ENCODE assay signal across 8 mouse cellular contexts in genomic region chr2:49619719-49620522, GRCm38 (mm10). TPM values are rescaled to one million over a fixed set of nuclear protein-coding genes. Genes with fewer than 3 reads are reported as not detected.
DNase-seq lines count a peak whose midpoint lies in the region; ATAC-seq lines count a peak whose summit lies in the region.

No protein-coding gene starts in this region.

- WGBS in hindbrain, embryonic 16.5 days: under 1% methylated on average over 33 of the region's 33 CpGs
- WGBS in midbrain, embryonic 14.5 days: under 1% methylated on average over 33 of the region's 33 CpGs

- peak overlapping the region; percentile 70 for H3K4me2 ChIP-seq in hindbrain, embryonic 16.5 days (ENCODE audit: low read length)
- peak overlapping the region; percentile 56 for H3K4me2 ChIP-seq in midbrain, embryonic 14.5 days (ENCODE audit: low read length)

- H3K4me1 ChIP-seq in hindbrain, embryonic 16.5 days (ENCODE audit: control insufficient read depth, insufficient read depth, low read depth, low read length): peaks cover 12% of the 10 kb centered on the region
- peaks cover 13% of the 10 kb centered on the region; the same call in 1 of the 2 replicates for H3K4me1 ChIP-seq in midbrain, embryonic 14.5 days (ENCODE audit: control insufficient read depth, insufficient read depth, low read length)

- peak; percentile 13 for ATAC-seq in hindbrain, embryonic 16.5 days
- peak; percentile 27 for ATAC-seq in midbrain, embryonic 14.5 days (ENCODE audit: low FRiP score, low TSS enrichment)

- peak overlapping the region; percentile 91 for H3K27ac ChIP-seq in hindbrain, embryonic 16.5 days (ENCODE audit: low read depth, low read length)
- peak overlapping the region; percentile 93 for H3K27ac ChIP-seq in midbrain, embryonic 14.5 days (replicated peaks; ENCODE audit: low read depth, low read length)

- H3K9ac ChIP-seq in hindbrain, embryonic 16.5 days (ENCODE audit: low read depth, low read length): peak overlapping the region; percentile 96
- peak overlapping the region; percentile 94 for H3K9ac ChIP-seq in midbrain, embryonic 14.5 days (replicated peaks; ENCODE audit: low read length)

- no peaks in the 10 kb centered on the region for H3K36me3 ChIP-seq in hindbrain, embryonic 16.5 days (ENCODE audit: control insufficient read depth, insufficient read depth, low read length)
- H3K36me3 ChIP-seq in midbrain, embryonic 14.5 days (ENCODE audit: control insufficient read depth, insufficient read depth, low read length): peaks cover 6% of the 10 kb centered on the region; the same call in 1 of the 2 replicates

- no peaks in the 10 kb centered on the region for H3K27me3 ChIP-seq in hindbrain, embryonic 16.5 days (replicated peaks; ENCODE audit: control insufficient read depth, insufficient read depth, low read length)
- H3K27me3 ChIP-seq in midbrain, embryonic 14.5 days (ENCODE audit: control insufficient read depth, insufficient read depth, low read length): no peaks in the 10 kb centered on the region

- no peaks in the 10 kb centered on the region for H3K9me3 ChIP-seq in hindbrain, embryonic 16.5 days (ENCODE audit: control insufficient read depth, low read length)
- no peaks in the 10 kb centered on the region for H3K9me3 ChIP-seq in midbrain, embryonic 14.5 days (ENCODE audit: control insufficient read depth, low read length)

- peak overlapping the region; percentile 99 for H3K4me3 ChIP-seq in hindbrain, embryonic 16.5 days (ENCODE audit: low read length)
- peak overlapping the region; percentile 98 for H3K4me3 ChIP-seq in midbrain, embryonic 14.5 days (replicated peaks; ENCODE audit: low read depth, low read length)

- DNase-seq in layer of hippocampus, adult 18-20 months (ENCODE audit: low spot score in 2 of 2): peak; percentile 26 to 37
- no peak for DNase-seq in layer of hippocampus, adult 9-11 months
- peak; percentile 31 for DNase-seq in R1 (ENCODE audit: low read depth, low spot score)
- DNase-seq in embryo, embryonic 9.5 days (ENCODE audit: extremely low spot score): peak; percentile 26
- peak; percentile 71 for DNase-seq in midbrain, embryonic 14.5 days
- peak; percentile 7 to 28 for DNase-seq in thymus, postnatal 36 days
- no peak for DNase-seq in spleen, postnatal 4 days (ENCODE audit: low spot score in 2 of 2)

RNA-seq across cellular contexts. Expression of gene Kif5c, which starts 0.8 kb away (rescaled TPM):
- total RNA-seq in layer of hippocampus, adult 18-20 months (2021): 100 to 1,000 TPM; 504 to 525 TPM
- 168 and 173 TPM in 2 replicates for polyA plus RNA-seq in hindbrain, embryonic 16.5 days (2015; fragmentation: Nextera tagmentation; extraction: Ambion mirVana)
- 221 and 251 TPM in 2 replicates for polyA plus RNA-seq in midbrain, embryonic 14.5 days (2014; fragmentation: Nextera tagmentation; extraction: Ambion mirVana)

Comparison
In these comparisons a context has a peak if more than half of its experiments do, and no peak if none do; other contexts are left out.
1. DNase-seq: peak in layer of hippocampus, adult 18-20 months (2 of 2), R1 (single experiment), embryo, embryonic 9.5 days (single experiment), midbrain, embryonic 14.5 days (single experiment) and thymus, postnatal 36 days (2 of 2); none in layer of hippocampus, adult 9-11 months (single experiment) and spleen, postnatal 4 days (0 of 2).